Mouse (Mus musculus) adrenal gland, adult (tissue): ENCODE data around the gene Smg6.

Source experiments
- DNase-seq, 2 experiments: peaks; one replicate each; pipeline ENCODE4 v3.0.0; 2022 to 2023; ENCODE audit warnings: low spot score in 1 of 2; ENCODE audit not compliant: inconsistent age in 2 of 2

The Smg6 gene

DNA sequence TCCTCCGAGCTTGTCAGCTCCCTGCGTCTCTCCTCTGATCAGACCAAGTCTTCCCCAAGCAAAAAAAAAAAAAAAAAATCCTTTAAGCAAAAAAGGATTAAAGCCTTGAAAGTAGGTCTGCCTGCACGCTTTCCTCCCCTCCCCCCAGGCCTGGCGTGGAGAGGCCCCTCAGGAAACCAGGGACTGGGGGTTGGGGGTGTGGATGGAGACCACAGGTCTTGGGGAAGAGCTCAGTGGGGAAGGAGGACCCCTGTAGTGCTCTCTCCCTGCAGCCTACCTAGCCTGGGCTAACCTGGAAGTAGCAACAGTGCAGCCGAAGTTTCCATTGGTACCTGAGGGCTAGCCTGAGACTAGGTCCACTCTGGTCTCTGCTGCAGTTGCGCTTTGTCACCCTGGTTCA lies 285.1 kb downstream of the Smg6 start:
- DNase-seq: no peak

DNA sequence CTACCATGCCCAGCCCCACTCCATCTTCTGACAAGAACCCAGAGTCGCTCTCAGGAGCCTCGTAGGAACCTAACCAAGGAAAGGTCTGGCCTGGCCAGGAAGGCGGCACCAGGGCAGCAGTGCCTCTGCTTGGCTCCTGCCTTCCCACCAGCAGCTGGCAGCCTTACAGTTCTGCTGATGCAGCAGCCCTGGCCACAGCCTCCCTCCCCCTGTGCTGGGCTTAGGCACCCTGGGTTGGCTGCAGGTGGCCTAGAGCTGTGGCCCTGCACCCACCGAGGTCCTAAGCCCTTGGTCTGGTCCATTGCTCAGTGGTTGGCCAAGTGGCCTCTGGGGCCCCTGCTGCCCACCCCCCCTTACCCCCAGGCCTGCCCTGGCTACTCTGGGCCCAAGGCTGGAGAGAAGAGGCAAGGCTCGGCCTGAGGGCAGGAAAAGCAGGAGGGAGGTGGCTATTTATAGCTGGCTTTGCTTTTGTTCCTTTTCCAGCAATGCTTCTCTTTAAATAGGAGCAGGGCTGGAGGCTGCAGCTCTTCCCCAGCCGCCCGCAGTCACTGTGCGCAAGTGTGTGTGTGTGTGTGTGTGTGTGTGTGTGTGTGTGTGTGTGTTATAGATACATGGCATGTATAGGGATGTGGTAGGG lies 286.5 kb downstream of the Smg6 start:
- DNase-seq: peak; percentile 55 to 77

DNA sequence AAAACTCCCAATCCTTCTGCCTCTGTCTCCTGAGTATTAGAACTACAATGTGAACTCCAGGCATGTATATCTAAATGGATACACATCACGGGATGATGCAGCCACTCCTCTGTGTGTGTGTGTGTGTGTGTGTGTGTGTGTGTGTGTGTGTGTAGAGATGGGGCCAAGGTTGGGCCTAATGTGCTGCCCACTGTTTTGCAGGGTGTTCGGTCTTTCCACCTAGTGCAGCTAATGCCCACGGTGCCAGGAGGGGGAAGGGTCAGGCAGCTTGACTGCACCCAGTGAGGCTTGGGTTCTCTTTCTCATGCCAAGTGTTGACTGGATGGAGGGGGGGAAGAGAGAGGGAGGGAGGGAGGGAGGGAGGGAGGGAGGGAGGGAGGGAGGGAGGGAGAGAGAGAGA lies 287.3 kb downstream of the Smg6 start:
- peak in 1 of 2 experiments; percentile 65 for DNase-seq

DNA sequence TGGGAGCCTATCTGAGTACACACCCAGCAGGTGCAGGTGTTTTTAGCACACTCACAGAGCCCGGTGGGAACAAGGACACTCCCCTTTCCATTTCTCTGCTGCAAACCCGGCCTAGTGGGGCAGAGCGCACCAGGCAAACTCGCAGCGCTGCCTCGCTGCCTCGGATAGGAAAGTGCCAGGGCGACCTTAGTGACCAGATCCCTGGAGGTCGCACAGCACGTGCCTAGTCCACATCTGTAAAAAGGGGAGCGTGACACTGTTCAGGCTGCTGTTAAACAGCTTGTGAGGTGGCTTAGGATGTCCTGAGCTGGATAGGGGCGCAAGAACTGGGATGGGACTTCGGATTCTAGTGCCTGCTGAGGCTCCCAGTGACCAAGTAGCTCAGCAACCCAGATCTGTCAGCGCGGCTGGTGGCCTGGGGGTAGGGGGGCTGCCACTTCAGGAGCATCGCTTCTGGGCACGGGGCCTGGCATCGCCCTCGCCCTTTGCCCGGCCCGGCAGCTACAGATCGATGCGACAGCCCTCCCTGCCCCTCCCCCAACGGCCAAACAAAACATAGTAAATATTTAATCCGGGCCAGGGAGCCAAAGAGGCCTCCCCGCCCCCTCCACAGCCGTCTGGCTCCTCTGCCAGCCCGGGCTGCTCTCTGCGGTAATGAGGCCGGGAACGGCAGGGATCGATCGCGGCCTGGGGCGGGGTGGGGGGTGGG lies 287.9 kb downstream of the Smg6 start:
- DNase-seq: peak; percentile 64 to 80
